Mouse (Mus musculus) lung, adult 18-20 months (tissue): Measurements from ENCODE around the gene Chrna10.

Source experiments
- DNase-seq, 2 experiments: peaks; one replicate each; pipeline ENCODE4 v3.0.0; 2022; ENCODE audit warnings: mixed read lengths in 2 of 2

The Chrna10 gene

DNA sequence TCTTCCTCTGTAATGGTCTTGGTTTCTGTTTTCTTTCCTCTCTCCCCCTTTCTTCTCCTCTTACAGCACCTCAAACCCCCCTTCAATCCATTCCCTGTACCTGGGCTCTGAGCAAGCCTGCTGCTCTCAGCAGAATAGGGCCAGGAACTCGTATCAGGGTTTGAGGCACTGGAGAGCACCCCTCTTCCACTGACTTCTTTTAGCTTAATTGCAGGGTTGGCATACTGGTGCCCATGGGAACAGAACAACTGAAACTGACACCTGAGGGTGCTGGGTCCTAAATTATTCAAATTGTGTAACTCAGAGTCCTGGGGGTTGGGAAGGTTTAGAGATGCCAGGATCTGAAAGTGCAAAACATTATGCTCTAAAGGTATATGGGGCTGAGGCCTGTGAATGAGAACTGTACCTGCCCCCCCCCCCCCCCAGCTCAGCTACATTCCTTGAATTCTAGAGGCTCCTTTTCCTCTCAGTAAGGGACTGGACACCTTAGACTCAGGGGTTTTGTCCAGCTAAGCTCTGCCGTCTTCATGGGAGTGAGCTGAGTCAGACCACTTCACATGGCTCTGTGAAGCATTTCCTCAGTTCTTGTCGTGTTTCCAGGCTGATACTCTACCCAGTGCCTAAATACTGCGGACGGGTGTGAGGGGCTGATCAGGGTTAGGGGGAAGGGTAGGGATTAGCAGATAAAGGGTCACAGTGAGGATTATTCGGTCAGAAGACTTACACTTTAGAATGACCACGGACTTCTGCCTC is at the start of gene Chrna10:
Gene Chrna10 (minus strand): TSS at position 250 of the 753 bp plus-strand sequence.
- DNase-seq = no peak

- DNase-seq = no peak
Measured at GRCm38 (mm10) chr7:102153691-102154090, 37.1 kb upstream of the Chrna10 start.

- DNase-seq = no peak
Measured at GRCm38 (mm10) chr7:102137898-102138297, 21.3 kb upstream of the Chrna10 start.

DNA sequence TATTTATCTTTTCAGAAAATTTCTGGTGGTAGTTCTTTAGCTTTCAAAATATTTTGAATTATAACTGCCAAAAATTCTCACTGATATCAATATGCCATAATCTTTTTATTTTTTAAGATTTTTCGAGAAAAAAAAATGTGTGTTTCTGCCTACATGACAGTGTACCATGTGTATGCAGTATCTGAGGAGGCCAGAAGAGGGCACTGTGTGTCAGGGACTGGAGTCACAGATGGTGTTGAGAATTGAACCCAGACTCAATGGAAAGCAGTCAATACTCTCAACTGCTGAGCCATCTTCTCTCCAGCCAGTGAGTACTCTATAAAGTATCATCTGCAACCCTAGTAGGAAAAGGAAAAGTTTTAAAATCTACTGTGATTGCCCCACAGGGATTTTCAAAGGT is 20.8 kb upstream of the Chrna10 start:
- no peak for DNase-seq

- DNase-seq = peak in 1 of 2 experiments; percentile 38
Measured at GRCm38 (mm10) chr7:102132395-102132794, 15.8 kb upstream of the Chrna10 start.

DNA sequence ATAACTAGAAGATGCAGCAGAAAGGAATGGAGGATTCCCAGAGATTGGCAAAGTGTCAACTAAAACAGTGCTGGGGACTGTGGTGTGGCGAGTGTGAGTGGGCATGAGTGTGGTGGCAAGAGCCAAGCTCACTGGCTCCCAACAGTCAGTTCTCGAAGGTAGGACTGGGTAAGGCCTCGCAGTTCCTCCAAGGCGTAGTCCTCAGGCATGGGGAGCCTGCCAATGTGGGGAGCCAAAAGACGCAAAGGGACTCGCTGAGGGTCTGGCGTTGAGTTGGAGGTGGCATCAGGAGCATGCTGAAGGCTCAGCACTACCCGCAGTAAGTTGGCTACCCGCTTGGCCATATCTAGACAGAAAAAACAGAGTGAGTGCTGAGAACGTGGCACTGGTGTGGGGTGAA is 3.7 kb upstream of the Chrna10 start:
- DNase-seq = no peak

- no peak for DNase-seq
Measured at GRCm38 (mm10) chr7:102117382-102117781, 754 bp upstream of the Chrna10 start.

- DNase-seq = no peak
Measured at GRCm38 (mm10) chr7:102113151-102113729, 3.4 kb downstream of the Chrna10 start.

- no peak for DNase-seq
Measured at GRCm38 (mm10) chr7:102109746-102110145, 6.9 kb downstream of the Chrna10 start.

GRCm38 (mm10) chr7:102109171-102109570 is 7.5 kb downstream of the Chrna10 start, which contains the start of gene Art5:
Gene Art5 (minus strand): TSS chr7:102109489.
- no peak for DNase-seq

DNA sequence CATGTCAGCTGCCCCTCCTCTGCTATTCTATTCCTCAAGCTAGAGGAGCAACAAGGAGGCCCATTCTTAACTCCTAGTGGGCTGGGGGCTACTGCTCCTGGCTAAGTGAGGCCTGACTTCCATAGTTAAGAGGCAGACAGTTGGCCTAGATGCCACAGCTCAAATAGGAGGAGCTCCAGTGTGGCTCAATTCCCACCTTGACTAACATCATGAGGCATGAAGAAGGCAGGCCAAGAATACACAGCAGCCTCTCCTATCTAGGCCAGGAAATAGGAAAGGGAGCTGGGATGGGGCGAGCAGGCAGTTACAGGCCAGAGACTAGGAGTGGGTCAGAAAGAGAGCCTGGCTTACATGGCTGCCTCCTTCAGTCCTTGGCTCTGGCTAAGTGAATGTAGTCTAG is 8.4 kb downstream of the Chrna10 start:
- DNase-seq = no peak

DNA sequence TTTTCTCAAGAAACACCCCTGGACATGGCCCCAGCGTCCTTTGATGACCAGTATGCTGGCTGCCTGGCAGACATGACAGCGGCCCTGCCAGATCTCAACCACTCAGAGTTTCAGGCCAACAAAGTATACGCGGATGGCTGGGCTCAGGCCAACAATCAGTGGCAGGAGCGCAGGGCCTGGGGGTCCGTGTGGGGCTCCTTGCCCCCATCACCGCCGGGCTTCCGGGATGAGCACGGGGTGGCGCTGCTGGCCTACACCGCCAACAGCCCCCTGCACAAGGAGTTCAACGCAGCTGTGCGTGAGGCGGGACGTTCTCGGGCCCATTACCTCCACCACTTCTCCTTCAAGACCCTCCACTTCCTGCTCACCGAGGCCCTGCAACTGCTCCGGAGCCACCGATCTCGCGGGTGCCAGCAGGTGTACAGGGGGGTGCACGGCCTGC is 9.9 kb downstream of the Chrna10 start:
- no peak for DNase-seq

DNA sequence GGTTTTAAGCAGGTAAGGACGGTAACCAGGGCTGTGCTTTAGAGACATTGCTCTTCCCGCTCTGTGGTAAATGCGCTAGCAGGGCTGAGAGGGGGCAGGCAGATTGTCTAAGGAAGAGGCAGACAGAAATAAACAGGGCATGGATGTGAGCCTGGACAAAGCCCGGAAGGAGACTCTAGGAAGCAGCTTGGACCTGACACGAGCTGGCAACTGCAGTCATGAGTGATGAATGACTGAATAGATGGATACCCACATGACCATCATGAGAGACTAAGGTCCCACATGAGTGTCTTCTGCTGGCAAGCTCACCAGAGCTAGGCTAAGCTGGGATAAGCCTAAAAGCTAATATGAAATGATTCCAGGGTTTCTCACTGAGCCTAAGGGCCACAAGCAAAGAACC is 12.5 kb downstream of the Chrna10 start:
- DNase-seq = peak in 1 of 2 experiments; percentile 22

DNA sequence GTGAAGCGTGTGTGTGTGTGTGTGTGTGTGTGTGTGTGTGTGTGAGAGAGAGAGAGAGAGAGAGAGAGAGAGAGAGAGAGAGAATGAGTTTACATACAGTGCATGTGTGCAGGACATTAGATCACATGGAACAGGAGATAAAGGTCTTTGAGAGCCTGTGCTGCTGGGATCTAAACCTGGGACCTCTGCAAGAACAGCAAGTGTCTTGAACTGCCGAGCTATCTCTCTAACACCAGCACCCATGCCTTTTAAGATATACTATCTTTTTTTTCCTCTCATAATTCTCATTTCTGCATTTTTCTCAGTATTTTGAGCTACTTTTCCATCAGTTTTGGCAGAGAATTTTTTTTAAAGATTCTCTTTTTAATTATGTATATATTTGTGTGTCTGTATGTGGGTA is 13.1 kb downstream of the Chrna10 start:
- DNase-seq = no peak

DNA sequence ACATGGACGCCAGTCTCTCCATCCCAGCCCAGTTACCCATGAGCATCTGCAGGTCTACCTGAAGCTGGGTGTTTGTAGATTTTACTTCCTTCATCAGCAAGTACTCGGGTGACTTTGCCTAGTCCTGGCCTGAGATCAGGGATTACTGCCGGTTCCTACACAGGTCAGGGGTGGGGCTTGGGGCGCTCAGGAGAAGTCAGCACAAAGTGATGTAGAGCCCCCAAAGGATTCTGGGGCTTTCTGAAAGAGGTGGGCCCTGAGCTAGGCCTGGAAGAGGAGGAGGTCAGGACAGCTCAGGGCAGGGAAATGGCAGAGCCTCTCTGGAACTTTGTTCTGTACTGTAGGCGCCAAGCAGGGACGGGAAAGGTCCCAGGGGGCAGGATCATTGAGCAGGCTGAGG is 13.9 kb downstream of the Chrna10 start:
- DNase-seq = no peak

GRCm38 (mm10) chr7:102102241-102102640 is 14.4 kb downstream of the Chrna10 start:
- DNase-seq = no peak

DNA sequence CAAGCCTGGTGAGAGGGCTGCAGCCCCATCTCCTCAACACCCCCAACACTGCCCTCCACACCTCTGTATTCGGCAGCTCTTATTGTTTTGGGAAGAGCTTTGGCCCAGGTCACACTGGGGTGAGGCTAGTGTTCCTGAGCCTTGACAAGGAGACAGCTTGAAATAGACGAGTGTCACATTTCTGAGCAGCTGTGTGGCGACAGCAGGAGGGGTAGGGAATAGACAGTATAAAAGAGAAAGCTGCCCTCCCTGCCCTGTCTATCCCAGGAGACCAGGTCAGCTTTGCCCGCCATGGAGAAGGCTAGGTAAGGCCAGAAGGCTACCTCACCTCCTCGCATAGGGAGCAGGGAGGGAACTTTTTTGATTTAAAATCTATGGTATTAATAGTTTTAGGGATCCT is 15.1 kb downstream of the Chrna10 start, which contains the start of gene Art1:
Gene Art1 (plus strand): TSS at position 257 of the 400 bp plus-strand sequence.
- no peak for DNase-seq

- DNase-seq = no peak
Measured at GRCm38 (mm10) chr7:102100868-102101267, 15.8 kb downstream of the Chrna10 start.

- DNase-seq = peak; percentile 22 to 49
Measured at GRCm38 (mm10) chr7:102099760-102100661, 16.6 kb downstream of the Chrna10 start.

GRCm38 (mm10) chr7:102087336-102087735 is 29.3 kb downstream of the Chrna10 start:
- no peak for DNase-seq

- no peak for DNase-seq
Measured at GRCm38 (mm10) chr7:102084041-102084696, 32.5 kb downstream of the Chrna10 start.

DNA sequence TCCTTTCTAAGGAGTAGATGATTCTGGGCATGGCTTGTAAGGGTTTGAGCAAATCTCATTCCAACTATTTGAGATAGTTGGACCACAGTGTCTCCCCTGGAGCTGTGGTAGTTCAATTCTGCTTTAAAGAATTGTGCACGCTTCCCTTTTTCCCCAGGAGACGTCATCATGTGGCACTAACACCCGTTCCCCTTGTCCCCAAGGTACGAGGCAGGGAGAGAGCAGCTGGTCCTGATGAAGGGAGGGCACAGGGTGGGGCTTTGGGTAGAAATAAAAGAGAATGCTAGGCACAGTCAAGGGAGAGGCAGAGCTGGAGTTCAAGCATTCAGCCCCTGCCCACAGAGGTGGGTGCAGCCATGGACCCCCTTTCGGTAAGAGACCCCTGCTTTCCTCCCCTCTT is 33.8 kb downstream of the Chrna10 start, which contains the start of gene Trpc2:
Gene Trpc2 (plus strand): TSS at position 301 of the 400 bp plus-strand sequence.
- DNase-seq = no peak

DNA sequence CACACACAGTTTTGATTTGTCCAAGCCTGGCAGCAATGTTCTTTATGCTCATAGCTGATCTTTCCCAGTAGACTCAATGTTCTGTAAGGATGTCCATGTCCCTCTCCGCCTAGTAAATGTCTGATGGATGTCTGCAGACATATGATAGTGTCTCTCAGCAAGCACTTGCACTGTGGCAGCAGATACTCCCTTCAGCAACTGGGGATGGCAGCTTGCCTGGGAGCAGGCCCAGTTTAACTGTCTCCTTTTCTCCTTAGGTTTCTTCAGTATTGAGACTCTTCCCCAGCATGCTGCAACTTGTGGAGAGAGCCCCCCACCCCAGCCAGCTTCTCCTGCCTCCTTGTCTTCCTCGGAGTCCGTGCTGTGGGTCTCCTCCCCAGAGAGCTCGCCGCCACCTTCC is 34.8 kb downstream of the Chrna10 start:
- DNase-seq = no peak
